Mouse (Mus musculus) effector memory CD4-positive, alpha-beta T cell, adult 7 months (primary cell): ENCODE data around the gene Surf4. TPM values are rescaled to one million over a fixed set of nuclear protein-coding genes. Genes with fewer than 3 reads are reported as not detected.

Source experiments
- polyA plus RNA-seq: library from polyadenylated mRNA; unstranded; fragments of 100-300 nt; shearing (Covaris generic); gene quantifications from one replicate; pipeline ENCODE4 v1.2.1, GENCODE M21; 2017

The Surf4 gene
- polyA plus RNA-seq = 145 TPM

GRCm38 (mm10) chr2:26933304-26934055, at the start of gene Surf4, which contains the start of gene Stkld1:
Gene Surf4, minus strand, starts transcription at chr2:26933928.
Gene Stkld1, plus strand, starts transcription at chr2:26934047.

GRCm38 (mm10) chr2:26973116-26973515, 39.4 kb upstream of the Surf4 start, which contains the start of gene Adamts13:
Gene Adamts13, plus strand, starts transcription at chr2:26973416.

GRCm38 (mm10) chr2:26963923-26964723, 30.4 kb upstream of the Surf4 start, which contains the start of gene Rexo4:
Gene Rexo4, minus strand, starts transcription at chr2:26964386.

DNA sequence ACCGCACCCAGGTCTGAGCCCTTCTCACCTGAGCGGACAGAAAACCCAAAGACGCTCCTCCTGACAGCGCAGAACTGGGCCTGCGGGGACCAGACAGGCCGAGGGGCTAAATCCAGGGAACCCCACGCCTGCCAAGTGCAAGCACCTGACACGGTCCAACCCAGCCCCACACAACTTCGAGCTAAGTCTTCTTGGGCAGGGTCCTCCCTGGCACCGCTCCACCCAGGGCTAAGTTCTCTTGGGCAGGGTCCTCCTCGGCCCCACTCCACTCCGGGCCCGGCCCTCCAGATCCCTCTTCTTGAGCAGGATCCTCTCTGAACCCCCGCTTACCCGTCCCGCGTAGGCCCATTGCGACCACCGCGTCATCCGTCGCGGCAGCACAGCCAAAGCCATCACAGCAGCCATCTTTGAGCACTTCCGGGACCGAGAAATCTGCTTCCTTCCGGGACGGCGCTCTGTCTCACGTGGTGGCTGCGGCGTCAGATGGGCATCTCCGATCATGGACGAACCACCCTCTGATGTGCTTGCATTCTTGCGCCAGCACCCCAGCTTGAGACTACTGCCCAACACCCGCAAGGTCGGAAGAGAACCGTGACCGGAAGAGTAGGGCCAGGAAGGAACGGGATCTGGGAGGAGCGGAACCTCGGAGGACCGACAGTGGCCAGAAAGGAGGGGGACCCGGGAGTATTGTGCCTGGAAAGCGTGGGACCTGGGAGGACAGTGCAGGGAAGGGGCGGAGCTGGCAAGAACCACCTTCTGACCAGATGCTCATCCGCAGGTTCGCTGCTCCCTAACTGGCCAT, 17.6 kb downstream of the Surf4 start, which contains the start of the genes Surf2 and Surf1:
TSS of gene Surf2 (plus strand) at position 441 of the 802 bp plus-strand sequence.
TSS of gene Surf1 (minus strand) at position 604 of the 802 bp plus-strand sequence.

GRCm38 (mm10) chr2:26910124-26910993, 23.4 kb downstream of the Surf4 start, which contains the start of the genes Med22 and Rpl7a:
Gene Med22, minus strand, starts transcription at chr2:26910677.
Gene Rpl7a, plus strand, starts transcription at chr2:26910764.

GRCm38 (mm10) chr2:26902467-26903220, 31.1 kb downstream of the Surf4 start, which contains the start of gene Surf6:
Gene Surf6, minus strand, starts transcription at chr2:26902879.

Other genes with a start within 250 kb of the Surf4 start
- gene Abo, start 68.9 kb downstream of the Surf4 start, polyA plus RNA-seq = not detected
- gene Surf6, start 31.0 kb downstream of the Surf4 start, polyA plus RNA-seq = 29.1 TPM
- gene Med22, start 23.3 kb downstream of the Surf4 start, polyA plus RNA-seq = 22.3 TPM
- gene Rpl7a, start 23.2 kb downstream of the Surf4 start, polyA plus RNA-seq = 311 TPM
- 69.1 TPM for gene Surf2, start 17.6 kb downstream of the Surf4 start, polyA plus RNA-seq
- gene Surf1, start 17.4 kb downstream of the Surf4 start, polyA plus RNA-seq = 89.0 TPM
- not detected for gene Stkld1, start 119 bp upstream of the Surf4 start, polyA plus RNA-seq
- 42.0 TPM for gene Rexo4, start 30.5 kb upstream of the Surf4 start, polyA plus RNA-seq
- gene Adamts13, start 39.5 kb upstream of the Surf4 start, polyA plus RNA-seq = 0.29 TPM
- 22.3 TPM for gene Cacfd1, start 76.0 kb upstream of the Surf4 start, polyA plus RNA-seq
- 1.2 TPM for gene Slc2a6, start 94.1 kb upstream of the Surf4 start, polyA plus RNA-seq
- not detected for gene Mymk, start 138.3 kb upstream of the Surf4 start, polyA plus RNA-seq
- not detected for gene Adamtsl2, start 145.5 kb upstream of the Surf4 start, polyA plus RNA-seq
- gene Fam163b, start 208.6 kb upstream of the Surf4 start, polyA plus RNA-seq = not detected
- not detected for gene Dbh, start 231.3 kb upstream of the Surf4 start, polyA plus RNA-seq